Mouse (Mus musculus): ENCODE results near the gene Syne1. TPM values are rescaled to one million over a fixed set of nuclear protein-coding genes. Genes with fewer than 3 reads are reported as not detected.

The Syne1 gene
- polyA plus RNA-seq (2014; fragmentation: Illumina TruSeq; extraction: RNeasy Lipid Tissue Mini Kit (QIAGEN cat#74804); ENCODE audit: low read depth, low replicate concordance): 59.3 TPM

DNA sequence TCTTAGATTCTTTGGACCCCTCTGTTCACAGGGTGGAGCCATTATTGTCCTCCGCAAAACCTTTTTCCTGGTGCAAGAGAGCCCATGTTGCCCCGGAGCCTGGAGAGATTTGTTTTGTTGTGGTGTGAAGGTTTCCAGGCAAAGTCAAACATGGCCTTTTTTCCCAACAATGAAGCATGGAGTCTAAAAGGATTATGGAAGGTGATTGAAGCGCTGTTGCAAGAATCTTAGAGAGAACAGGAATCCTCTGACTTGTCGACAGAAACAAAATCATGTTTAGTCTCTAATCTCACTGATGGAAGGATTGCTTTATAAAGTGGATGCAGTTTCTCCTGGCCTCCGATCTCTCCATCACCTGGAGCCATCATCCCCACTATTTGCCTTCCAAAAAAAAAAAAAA lies at the start of gene Syne1:
Syne1 (minus strand) TSS at position 101 of the 400 bp plus-strand sequence.

DNA sequence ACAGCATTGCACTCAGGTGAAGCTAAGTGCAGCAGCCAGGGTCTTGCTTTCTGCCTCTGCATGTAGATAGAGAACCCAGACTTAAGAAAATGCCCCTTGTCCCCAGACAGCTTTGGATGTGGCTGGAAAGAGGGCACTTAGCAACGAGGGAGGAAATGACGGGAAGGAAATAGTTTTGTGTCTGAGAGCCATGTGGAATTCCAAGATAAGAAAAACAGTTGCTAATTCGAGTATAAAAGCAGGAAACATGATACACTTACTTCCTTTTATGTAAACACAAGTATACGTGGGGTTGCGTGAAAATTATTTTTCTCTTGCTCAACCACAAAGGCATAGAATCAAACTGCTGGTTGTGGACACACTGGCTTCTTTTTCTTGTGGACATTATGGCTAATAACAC lies 42.2 kb upstream of the Syne1 start, which contains the start of gene Myct1:
Myct1 (plus strand) TSS at position 312 of the 400 bp plus-strand sequence.

DNA sequence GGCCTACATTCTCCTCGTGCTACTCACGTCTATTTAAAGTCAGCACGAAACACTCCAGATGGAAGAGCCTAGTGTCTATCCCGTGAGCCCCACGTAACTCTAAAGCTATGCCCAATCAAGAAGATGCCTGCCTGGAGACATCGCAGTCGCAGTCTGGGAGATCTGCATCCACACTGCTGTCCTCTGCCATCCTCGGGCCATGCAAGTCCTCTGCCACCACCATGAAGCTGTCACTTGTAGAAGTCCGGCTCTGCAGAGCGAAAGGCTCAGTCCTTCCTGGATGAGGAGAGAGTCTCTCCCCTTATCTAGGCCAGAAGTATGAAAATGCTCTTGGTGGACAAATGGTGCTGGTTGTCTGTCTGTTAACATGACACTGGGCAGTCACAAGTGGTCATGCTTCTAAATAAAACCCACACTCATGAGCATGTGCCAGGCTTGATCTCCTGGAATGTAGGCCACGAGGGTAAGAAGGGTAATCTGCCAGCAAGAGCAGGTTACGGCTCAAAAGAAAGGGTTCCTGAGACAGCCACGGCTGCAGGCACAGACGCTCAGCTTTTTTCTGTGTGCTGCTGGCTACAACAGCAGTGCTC lies 482.5 kb downstream of the Syne1 start, which contains the start of gene Gm10097:
Gm10097 (plus strand) TSS at position 517 of the 590 bp plus-strand sequence.

Other genes with a start within 250 kb of the Syne1 start
- 16.1 TPM for gene Myct1, start 42.3 kb upstream of the Syne1 start, polyA plus RNA-seq (2014; fragmentation: Illumina TruSeq; extraction: RNeasy Lipid Tissue Mini Kit (QIAGEN cat#74804); ENCODE audit: low read depth, low replicate concordance)
- not detected for gene Vip, start 87.7 kb upstream of the Syne1 start, polyA plus RNA-seq (2014; fragmentation: Illumina TruSeq; extraction: RNeasy Lipid Tissue Mini Kit (QIAGEN cat#74804); ENCODE audit: low read depth, low replicate concordance)